Mouse (Mus musculus) cerebellum, adult 9-11 months (tissue): ENCODE results near the gene Spag7.

ENCODE experiments used
- DNase-seq: peaks from one replicate; pipeline ENCODE4 v3.0.0; 2022

The Spag7 gene

DNA sequence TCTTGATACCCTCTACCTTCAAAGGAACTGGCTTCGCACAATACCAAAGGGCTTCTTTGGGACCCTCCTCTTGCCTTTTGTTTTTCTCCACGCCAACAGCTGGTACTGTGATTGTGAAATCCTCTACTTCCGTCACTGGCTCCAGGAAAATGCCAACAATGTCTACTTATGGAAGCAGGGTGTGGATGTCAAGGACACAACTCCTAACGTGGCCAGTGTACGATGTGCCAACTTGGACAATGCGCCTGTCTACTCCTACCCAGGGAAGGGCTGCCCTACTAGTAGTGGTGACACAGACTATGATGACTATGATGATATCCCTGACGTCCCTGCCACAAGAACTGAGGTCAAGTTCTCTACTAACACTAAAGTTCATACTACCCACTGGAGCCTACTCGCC is 29.2 kb downstream of the Spag7 start:
- no peak for DNase-seq

DNA sequence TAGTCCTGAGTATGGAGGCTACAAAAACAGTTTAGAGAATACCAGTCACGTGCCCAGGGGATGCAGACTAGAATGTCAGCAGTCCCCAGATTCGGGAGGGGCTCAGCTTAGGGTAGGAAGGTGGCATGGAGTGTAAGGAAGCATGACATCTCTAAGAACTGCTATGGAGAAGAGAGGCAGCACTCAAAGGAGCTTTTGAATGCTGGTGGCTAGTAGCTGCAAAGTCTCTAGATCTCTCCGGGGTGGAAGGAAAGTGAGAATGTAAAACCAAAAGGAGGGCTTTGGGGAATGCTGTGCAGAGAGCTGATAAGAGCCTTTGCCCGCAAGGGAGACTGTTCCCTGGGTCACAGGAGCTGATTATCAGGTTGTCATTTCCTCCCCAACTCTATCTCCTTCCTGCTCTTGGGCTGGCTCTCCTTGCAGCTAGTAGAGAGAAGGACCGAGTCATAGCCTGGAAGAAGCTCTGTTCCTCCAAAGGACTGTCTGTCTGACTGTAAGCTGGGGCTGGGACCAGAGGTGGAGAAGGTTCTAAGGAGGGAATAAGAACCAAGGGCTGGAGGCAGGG is 30.4 kb downstream of the Spag7 start, which contains the start of gene Gp1ba:
Gp1ba (plus strand) TSS at position 409 of the 565 bp plus-strand sequence.
- DNase-seq: no peak

DNA sequence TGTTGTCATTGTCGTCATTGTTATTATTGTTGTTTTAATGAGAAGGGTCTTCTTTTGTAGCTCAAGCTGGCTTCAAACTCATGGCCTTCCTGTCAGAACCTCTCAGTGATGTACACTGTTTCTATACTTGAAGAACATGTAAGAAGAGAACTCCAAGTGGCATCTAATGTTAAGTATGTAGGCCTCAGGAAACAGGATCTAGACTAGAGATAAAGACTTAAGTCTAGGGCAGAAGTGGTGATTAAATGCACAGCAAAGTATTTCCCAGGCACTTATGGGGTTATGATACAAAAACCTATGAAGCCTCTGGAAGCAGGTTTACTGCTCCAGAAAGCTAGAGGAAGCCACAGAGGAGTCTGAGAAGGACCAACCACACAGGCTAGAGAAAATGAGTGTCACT is 30.9 kb downstream of the Spag7 start:
- no peak for DNase-seq

DNA sequence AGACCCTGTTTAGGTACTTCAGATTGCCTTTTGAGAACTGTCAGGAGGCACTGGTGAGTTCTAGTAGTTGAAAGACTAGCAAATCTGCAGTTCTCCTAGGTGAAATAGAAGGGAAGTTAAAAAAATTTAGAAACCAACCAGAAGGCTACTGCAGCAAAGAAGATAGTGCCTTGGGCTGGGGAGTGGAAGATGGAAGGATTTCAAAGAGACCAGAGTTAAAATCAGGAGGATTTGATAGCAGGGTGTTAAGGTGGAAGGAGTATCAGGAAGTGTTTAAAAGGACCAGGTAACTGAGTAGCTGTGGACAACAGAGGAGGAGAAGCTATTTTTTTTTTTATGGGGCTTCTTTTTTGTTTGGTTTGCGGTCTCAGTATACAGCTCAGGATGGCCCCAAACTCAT is 31.5 kb downstream of the Spag7 start:
- no peak for DNase-seq

DNA sequence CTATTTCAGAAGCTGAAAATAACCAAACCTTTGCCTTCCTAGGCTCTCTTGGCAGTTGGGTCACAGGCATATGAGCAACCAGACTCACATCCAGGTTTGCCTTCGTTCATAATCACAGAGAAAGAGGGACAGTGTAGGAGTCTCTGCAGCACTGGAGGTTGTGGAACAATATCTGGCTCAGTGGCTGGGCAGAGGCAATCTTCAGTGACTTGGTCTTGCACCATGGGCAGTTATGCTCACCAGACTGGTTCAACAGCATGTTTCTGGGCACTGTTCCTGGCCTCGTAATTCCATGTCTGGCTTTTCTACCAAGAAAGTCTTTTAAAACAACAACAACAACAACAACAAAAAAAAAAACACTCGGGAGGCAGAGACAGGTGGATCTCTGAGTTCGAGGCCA is 33.6 kb downstream of the Spag7 start:
- DNase-seq: no peak

DNA sequence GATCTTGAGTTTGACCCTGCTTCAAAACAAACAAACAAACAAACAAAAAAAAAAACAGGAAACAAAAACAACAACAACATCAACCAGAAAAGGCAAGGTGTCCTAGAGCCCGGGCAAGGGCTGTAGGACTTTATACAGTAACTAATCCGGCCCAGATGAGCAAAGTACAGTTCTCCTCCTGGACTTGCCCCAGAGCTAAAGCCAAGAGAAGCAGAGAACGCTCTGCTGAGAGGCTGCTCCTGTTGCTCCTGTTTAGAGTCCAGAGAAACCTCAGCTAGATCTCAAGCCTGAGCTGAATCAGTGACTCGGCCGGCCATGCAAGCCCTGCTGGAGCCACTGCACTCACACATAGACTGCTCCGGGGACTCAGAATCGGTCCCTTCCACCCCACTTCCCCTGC is 39.1 kb downstream of the Spag7 start:
- DNase-seq: no peak

DNA sequence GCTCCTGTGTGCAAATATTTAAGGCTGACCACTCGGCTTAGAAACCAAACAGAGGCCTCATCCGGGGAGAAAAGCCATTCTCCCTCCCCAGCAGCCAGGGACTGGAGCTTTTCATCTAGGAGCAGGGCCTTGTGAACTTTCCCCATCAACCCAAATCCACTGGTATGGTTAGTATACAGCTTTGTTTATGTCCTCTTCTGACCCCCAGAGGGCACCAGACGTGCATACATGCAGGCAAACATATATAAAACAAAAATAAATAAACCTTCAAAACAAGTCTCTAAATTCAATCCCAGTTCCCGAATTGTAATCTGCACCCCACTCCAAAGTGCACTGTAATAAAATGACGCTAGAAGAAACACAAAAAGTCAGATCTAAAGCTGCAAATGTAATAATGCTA is 39.7 kb downstream of the Spag7 start:
- DNase-seq: no peak

DNA sequence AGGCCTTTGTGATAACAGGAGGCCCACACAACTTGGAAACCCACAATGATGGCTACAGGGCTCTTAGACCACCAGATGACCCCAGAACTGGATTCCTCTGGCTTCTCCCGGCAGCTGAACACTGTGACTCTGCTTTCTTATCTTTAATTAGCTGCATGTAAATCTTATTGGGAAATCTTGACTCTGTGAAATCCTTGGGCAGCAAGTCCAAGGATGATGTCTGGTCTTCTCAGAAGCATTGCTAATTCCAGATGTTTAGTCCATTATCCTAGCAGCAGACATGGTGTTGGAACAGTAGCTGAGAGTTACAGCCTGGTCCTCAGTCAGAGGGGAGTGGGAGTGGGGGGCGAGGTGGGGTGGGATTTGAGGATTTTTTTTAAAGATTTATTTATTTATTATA is 40.8 kb downstream of the Spag7 start:
- no peak for DNase-seq

DNA sequence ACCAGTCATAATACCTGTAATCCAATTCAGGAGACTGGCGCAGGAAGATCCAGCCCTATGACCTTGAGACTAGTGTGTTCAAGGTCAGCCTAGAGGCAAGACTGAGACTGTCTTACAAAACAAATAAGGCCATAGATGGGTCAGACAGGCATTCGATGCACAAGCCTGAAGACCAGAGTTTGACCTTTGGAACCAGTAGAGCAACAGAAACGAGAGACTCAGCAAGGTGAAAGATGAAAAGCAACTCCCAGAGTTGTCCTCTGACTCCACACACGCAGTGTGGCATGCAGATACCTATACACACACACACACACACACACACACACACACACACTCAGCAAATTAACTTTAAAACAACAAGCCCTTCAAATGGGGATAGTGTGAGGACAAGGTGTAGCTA is 42.3 kb downstream of the Spag7 start:
- no peak for DNase-seq

DNA sequence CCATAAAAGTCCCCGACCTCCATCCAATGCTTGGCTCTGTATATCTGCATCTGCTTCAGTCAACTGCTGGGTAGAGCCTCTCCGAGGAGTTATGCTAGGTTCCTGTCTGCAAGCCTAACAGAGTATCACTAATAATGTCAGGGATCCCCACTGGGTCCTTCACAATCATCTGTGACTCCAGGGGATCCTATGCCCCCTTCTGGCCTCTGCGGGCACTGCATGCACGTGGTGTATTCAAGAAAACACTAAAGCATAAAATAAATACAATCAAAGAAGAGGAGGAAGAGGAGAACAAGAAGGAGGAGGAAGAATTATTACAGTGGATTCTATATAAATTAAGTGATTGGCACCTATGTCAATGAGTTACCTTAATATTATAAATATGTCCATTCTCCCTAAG is 43.7 kb downstream of the Spag7 start:
- DNase-seq: no peak

DNA sequence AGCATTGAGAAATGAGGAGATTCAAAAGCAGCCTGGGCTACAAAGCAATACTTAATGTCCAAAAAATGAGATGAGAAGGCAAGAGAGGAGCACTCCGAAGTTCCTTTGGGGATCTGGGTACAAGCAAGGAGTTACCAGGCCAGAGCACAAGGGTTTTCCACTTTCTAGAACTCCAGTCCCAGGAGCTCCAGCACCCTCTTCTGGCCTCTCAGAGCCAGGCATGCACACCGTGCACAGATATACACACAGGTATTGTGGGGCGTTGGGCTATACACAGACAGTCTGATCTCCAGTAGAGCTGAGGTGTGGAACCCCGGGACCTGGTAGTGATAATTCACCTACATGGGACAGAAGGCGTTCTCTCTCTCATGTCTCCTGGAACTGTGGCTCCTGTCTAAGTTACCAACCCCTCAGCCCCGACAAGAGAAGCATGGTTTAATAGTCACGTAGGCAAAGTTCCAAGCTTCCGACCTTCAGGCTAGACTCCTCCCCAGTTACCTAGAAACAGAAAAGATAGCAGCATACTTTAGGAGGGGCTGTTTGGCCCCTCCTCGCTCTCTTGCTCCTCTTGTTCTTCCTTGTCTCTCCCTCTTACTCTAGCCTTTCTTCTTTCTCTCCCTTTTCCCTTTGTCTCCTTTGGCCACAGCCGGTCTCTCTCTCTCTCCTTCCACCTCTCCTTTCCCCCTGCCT is 46.0 kb downstream of the Spag7 start:
- DNase-seq: no peak

DNA sequence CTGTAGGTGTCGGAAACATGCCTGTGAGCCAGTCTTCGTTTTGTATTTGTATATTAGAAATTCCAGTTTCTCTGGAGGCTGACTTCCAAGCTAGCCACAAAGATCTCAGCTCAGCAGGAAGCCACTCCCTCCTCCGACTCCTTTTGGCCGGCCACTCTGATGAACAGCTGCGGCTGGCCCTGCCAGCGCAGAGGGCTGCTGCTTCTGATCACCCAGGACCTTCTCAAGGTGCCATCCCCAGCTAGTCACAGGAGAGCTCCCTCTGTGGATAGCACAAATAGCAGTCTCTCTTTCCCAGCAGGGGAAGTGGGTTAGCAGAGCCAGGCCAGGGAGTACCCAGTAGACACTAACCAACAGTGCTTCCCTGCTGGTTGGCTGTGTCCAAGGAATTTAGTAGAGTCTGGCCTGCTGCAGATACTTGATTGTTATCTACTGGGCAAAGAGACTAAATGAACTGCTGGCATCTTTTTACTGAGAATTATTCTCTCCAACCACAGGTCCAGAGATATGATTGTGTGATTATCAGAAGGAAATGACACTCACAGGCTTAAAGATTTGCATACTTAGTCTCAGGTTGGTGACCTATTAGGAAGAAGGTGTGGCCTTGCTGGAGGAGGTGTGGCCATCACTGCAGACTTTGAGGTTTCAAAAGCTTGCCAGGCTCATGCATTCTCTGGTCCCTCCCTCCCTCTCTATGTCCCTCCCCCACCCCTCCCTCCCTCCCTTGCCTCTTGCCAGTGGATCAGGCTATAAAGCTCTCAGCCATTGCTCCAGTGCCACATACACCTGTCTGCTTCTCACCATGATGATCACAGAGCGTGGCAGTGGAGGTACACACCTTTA is 47.0 kb downstream of the Spag7 start:
- DNase-seq: no peak

DNA sequence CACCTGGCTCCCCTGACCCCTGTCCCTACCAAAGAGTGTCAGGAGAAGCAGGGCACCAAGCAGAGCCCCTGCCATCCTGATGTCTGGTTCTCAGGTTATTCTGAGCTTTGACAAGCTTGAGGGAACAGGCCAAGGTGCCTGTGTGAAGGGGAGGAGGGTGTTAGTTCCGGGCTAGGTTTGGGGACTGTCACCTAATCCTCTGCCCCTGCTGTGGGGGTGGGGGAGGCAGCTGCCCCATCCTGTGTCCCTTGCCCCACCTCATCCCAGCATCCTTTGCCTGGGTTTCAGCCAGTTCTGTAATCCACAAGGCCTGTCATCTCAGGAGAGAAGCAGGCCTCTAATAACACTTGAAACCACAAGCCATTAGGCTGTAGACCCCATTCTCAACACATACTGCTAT is 50.1 kb downstream of the Spag7 start, which contains the start of gene Chrne:
Chrne (minus strand) TSS at position 116 of the 400 bp plus-strand sequence.
- DNase-seq: no peak

DNA sequence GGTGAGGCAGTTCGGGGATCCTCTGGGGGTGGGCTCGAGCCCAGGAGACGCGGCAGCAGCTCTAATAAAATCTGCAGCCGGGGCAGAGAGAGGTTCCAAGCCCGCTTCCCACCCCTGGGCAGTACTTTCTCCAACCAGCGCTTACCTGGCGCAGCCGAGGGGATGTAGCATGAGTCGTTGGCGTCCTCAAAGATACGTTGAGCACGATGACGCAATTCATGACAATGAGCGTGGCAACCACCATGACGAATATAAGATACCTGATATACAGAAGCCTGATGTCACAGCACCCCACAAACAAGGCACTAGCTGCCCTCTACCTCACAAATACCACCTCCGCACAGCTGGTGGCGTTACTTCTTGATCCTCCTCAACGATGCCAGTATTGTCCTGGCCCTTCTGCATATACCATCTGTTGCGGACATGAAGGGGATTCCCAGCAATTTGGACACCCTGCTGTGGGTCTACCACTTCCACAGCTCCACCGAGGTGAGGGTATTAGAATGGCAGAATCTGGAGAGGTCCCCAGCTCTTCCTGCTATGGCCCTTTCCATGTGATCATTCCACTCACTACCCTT is 53.6 kb downstream of the Spag7 start, which contains the start of gene 4930544D05Rik:
4930544D05Rik (plus strand) TSS at position 333 of the 578 bp plus-strand sequence.
- no peak for DNase-seq

DNA sequence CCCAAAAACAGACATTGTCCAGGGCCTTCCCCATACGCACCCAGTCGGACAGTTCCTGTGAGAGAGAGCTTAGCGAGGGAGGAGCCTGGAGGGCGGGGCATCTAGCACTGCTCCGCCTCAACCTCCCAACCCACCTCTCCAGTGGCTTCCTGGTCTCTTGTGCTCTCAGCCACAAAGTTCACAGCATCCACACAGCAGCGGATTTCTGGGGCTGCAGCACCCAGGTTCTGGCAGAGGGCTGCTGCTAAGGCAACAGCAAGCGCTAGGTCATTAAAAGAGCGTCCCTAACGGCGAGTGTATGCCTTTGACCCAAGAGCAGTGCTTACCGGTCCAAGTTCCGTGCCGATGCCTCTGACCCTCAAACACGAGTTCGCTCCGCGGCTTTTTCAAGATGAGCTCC is 54.1 kb downstream of the Spag7 start:
- DNase-seq: no peak
